12 mouse cellular contexts compared by ENCODE assay signal in the genomic region with DNA sequence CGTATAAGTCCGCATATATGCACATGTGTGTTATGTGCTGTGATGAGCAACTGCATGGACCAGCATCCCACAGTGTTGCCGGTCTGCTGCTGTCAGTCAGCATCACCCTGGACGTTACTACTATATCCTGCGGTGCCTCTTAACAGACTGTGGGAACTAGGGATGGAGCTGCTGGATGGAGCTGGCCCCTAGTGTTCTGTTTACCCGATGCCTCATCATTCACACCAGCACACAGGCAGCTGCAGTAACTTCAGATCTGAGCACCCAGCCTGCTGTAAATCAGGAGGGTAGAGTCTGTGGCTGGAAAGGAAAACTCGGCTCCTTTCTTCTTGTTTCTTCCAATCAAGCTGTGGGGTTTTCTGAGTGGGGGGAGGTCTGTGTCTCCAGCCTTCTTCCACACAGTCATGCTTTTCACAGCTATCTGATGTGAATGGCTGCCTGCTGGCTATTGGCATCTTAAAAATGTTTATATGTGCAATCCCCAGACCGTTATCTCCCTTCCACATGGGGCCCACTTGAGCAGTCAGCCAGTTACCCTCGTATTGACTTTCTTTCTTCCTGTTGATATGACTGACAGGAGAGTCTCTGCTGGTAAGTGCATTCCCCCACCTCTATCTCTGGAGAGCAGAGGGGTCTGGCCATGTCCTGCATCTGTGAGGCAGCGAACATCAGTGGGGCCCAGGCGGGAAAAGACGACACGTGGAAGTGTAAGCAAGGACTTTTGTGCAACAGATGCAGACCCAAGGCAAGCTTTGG.
A peak's percentile ranks its signal among the peaks of the same experiment; 100 is the strongest.
DNase-seq lines count a peak whose midpoint lies in the region; ATAC-seq lines count a peak whose summit lies in the region.
"Had no signal": no experiment of that assay in that cellular context is flagged by ENCODE, and none has a peak within 500 bp of the region (broad histone marks: within the 10 kb centered on the region; RNA-seq: fewer than 3 reads in every experiment).

No protein-coding gene starts in this region.

- DNase-seq in heart, postnatal 36 days = no peak
- no peak for DNase-seq in natural killer cell, adult 2 months (ENCODE audit: low spot score in 2 of 2)
- no peak for DNase-seq in layer of hippocampus, adult 9-11 months
- DNase-seq: cerebellum, adult 11-12 months; right cerebral cortex, postnatal 4 days had no signal

- peak overlapping the region; percentile 17; the same call in 1 of the 2 replicates for H3K4me2 ChIP-seq in heart, embryonic 12.5 days
- H3K4me2 ChIP-seq in liver, embryonic 16.5 days (ENCODE audit: low read depth, low read length) = no peak overlapping the region
- H3K4me2 ChIP-seq: forebrain, embryonic 15.5 days had no signal

- H3K9me3 ChIP-seq in heart, embryonic 12.5 days (replicated peaks) = no peaks in the 10 kb centered on the region
- no peaks in the 10 kb centered on the region for H3K9me3 ChIP-seq in megakaryocyte, embryonic 14.5 days
- no peaks in the 10 kb centered on the region for H3K9me3 ChIP-seq in liver, embryonic 16.5 days (replicated peaks; ENCODE audit: control insufficient read depth, low read length)
- H3K9me3 ChIP-seq: forebrain, embryonic 15.5 days had no signal

- peak; percentile 51; the same call in 1 of the 2 replicates for ATAC-seq in heart, embryonic 12.5 days (ENCODE audit: insufficient number of reproducible peaks, low FRiP score)
- no peak for ATAC-seq in megakaryocyte, adult 5-6 weeks (ENCODE audit: poor library complexity, severe bottlenecking)
- ATAC-seq in liver, embryonic 16.5 days (ENCODE audit: low read depth) = peak; percentile 53; the same call in 1 of the 2 replicates
- no peak for ATAC-seq in monocyte, adult 5-6 weeks (replicated peaks; ENCODE audit: insufficient number of reproducible peaks, low FRiP score, low TSS enrichment, poor library complexity, severe bottlenecking)
- ATAC-seq: CD4-positive, CD25-positive, alpha-beta regulatory T cell, adult 4 months; forebrain, embryonic 15.5 days had no signal

- H3K36me3 ChIP-seq in heart, embryonic 12.5 days = no peaks in the 10 kb centered on the region
- no peaks in the 10 kb centered on the region for H3K36me3 ChIP-seq in megakaryocyte, embryonic 14.5 days (replicated peaks; ENCODE audit: low read length)
- no peaks in the 10 kb centered on the region for H3K36me3 ChIP-seq in liver, embryonic 16.5 days (ENCODE audit: control insufficient read depth, insufficient read depth)
- H3K36me3 ChIP-seq: forebrain, embryonic 15.5 days had no signal

- intact Hi-C loops in heart, postnatal 36 days (cut with DNase I) = no loop called here

- 20% methylated on average over 13 of the region's 13 CpGs for whole genome bisulfite sequencing in heart, embryonic 12.5 days
- 33% methylated on average over 13 of the region's 13 CpGs for WGBS in liver, embryonic 16.5 days (ENCODE audit: insufficient replicate concordance)

- no peaks in the 10 kb centered on the region for H3K27me3 ChIP-seq in heart, embryonic 12.5 days (replicated peaks)
- peaks cover 2% of the 10 kb centered on the region for H3K27me3 ChIP-seq in megakaryocyte, embryonic 14.5 days (replicated peaks)
- no peaks in the 10 kb centered on the region for H3K27me3 ChIP-seq in liver, embryonic 16.5 days (ENCODE audit: control insufficient read depth, insufficient read depth, low read depth, low read length)
- H3K27me3 ChIP-seq: forebrain, embryonic 15.5 days had no signal

- peaks cover 31% of the 10 kb centered on the region for H3K4me1 ChIP-seq in heart, embryonic 12.5 days (replicated peaks)
- no peaks in the 10 kb centered on the region; the same call in 1 of the 2 replicates for H3K4me1 ChIP-seq in megakaryocyte, embryonic 14.5 days
- no peaks in the 10 kb centered on the region for H3K4me1 ChIP-seq in liver, embryonic 16.5 days (ENCODE audit: control insufficient read depth, low read depth, low read length)

- H3K9ac ChIP-seq in heart, embryonic 12.5 days = no peak overlapping the region
- H3K9ac ChIP-seq in liver, embryonic 16.5 days (ENCODE audit: low read depth, low read length) = no peak overlapping the region
- H3K9ac ChIP-seq: forebrain, embryonic 15.5 days had no signal

- H3K4me3 ChIP-seq in heart, embryonic 12.5 days = no peak overlapping the region
- peak overlapping the region; percentile 31 for H3K4me3 ChIP-seq in megakaryocyte, embryonic 14.5 days (replicated peaks)
- H3K4me3 ChIP-seq in liver, embryonic 16.5 days (ENCODE audit: low read depth, low read length) = no peak overlapping the region
- H3K4me3 ChIP-seq: forebrain, embryonic 15.5 days had no signal

- no peak overlapping the region for H3K27ac ChIP-seq in heart, embryonic 12.5 days (ENCODE audit: poor library complexity, severe bottlenecking)
- H3K27ac ChIP-seq in liver, embryonic 16.5 days (ENCODE audit: low read length) = no peak overlapping the region

Comparison
In these comparisons a context has a peak if more than half of its experiments do, and no peak if none do; other contexts are left out.
1. ATAC-seq: peak in heart, embryonic 12.5 days (single experiment) and liver, embryonic 16.5 days (single experiment); none in megakaryocyte, adult 5-6 weeks (single experiment) and monocyte, adult 5-6 weeks (single experiment).